Mouse (Mus musculus): Measurements from ENCODE around the gene Adipoq.
A peak's percentile ranks its signal among the peaks of the same experiment; 100 is the strongest.

- TF ChIP-seq POLR2A (IDR thresholded peaks at IDR 0.05; ENCODE audit: low read depth, low read length) (peak; percentile 71), CTCF (conservative IDR thresholded peaks at IDR 0.05; ENCODE audit: insufficient read depth, insufficient read length, low read depth, low read length) (peak; percentile 32)
Measured at GRCm38 (mm10) chr16:23127673-23128375, 18.5 kb upstream of the Adipoq start, which contains the start of gene Rfc4.

All from kidney, adult 2 months (tissue).